Mouse (Mus musculus): ENCODE results near the gene Chd6.

Gene Chd6

GRCm38 (mm10) chr2:161108933-161109371 lies at the start of gene Chd6:
Chd6 (minus strand) TSS chr2:161109075.
- DNase-seq (ENCODE audit: low spot score in 2 of 2), result peak; percentile 92 to 95

DNA sequence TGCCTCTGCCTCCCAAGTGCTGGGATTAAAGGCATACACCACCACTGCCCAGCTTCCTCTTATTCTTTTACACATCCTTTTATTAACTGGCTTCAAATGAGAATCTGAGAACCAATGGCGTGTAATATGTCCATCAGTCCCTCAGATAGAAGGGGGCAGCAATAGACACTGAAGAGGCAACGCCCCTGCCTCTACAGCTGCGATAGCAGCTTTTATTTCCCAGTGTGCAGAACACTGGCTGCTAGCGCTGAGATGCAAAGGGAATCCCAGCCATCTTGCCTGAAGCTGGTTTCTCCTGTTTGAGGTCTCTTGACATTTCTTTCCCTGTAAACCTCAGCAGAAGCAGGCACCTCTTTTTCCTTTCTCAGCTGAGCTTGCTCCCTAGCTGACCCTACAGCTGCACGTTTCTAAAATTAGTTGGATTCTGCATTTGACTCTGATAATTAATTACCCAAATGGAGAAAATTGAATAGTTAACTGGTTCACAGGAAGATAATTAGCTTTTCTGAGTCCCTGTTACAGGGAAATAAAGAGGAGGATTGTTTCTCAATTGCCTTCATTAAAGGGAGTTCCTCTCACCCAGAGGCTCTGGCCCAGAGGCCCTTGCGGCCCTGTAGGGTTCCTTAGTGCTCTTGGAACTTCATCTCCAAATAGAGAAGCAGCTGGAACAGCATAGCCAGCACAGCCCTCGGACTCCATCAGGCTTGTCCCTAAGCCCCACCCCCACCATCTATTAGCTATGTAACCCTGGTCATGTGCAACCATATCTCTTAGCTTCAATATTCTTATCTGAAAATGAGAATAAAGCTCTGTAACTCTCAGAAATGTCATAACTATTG lies 41.3 kb upstream of the Chd6 start:
- no peak for DNase-seq (ENCODE audit: low spot score in 2 of 2)

- no peak for DNase-seq (ENCODE audit: low spot score in 2 of 2)
These were observed 39.6 kb upstream of the Chd6 start for GRCm38 (mm10) chr2:161148428-161149020.

DNA sequence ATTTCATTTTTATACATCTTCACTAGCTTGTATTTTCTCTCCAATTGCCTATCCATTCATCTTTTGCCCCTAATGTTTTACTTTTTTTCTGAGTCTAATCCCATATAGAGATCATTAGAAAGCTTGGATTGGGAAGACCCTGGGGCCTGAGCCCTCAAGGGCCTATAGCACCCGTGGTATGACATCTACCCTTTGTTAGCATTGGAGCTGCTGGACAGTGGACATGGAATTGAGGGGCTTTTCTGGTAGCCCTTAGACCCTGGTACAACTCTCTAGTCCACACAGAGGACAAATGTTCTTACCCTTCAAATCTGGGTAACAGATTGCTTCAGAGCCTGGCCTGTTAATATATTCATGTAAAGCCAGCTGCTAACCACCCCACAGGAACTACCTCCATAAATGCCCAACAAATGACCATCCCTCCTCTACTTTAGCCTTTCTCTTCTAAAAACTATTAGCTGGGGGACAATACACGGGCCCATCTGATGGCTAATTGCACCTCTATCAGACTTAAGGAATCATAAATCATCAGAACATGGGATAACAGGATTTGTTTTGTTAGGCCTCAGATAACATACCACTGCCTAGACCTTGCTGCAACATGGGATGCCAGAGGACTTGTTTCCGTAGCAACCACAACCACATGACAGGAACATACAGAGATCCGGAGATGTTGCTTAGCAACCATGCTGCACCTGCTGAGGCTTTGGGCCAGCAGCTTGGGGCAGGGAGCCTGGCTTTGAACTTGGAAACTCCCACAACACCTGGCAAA lies 39.0 kb upstream of the Chd6 start:
- DNase-seq (ENCODE audit: low spot score in 2 of 2), result no peak

DNA sequence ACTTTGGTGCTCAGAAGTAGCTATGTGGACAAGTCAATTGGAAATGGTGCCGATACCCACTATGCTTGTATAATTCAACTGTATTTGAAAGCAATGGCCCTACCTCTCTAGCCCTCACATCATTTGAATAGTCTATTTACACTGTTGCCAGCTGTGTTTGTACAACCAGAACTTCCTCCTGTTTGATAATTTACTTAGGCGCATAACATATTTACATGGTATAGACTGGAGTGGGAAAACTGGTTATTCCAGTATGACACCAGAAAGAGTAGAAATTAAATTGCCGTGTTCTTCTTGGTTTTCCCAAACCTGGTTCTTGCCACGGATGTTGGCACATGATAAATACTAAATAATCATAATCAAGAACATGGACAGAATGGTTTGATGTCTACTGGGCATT lies 35.9 kb upstream of the Chd6 start:
- no peak for DNase-seq (ENCODE audit: low spot score in 2 of 2)

DNA sequence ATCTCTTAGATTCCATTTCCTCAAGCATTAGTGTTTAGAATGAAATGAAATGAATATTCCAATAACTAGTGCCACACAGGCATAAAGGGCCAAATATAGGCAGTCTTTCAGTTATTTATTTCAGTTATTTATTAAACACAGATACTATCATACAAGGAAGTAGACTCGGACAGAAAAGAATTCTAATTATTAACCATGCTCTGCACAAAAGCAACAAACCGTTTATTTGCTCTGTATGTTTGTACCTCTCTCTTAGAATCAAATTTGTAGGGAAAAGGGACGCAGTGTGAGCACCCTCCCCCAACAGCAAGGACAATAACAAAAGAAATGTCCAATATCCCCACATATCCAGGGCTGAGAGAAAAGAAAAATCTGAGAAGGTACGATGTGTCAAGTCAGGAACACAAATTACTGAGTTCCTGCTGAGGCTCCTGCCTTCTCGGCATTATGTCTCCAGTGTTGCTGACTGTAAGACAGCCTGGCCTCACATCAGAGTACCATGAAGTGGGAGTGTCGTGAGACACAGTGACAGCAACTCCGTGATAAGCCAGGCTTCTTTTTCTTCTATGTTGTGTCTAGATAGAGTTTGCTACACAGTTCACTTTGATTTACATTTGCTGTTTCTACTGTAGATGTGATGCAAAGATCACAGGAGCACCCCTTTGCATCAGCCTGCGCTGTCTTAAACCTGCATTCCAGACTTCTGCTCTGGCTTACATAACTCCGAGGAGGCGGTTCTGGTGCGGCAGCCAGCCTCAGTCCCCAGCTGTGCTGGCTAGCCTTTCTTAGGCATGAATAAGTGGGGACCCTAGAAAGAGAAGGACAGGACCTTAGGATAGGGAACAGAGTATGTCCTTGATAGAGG lies 30.0 kb upstream of the Chd6 start:
- DNase-seq (ENCODE audit: low spot score in 2 of 2), result no peak

- DNase-seq (ENCODE audit: low spot score in 2 of 2), result no peak
These were observed 28.1 kb upstream of the Chd6 start for GRCm38 (mm10) chr2:161136999-161137398.

GRCm38 (mm10) chr2:161128367-161129111 lies 19.7 kb upstream of the Chd6 start:
- no peak for DNase-seq (ENCODE audit: low spot score in 2 of 2)

- no peak for DNase-seq (ENCODE audit: low spot score in 2 of 2)
These were observed 3.1 kb upstream of the Chd6 start for GRCm38 (mm10) chr2:161112011-161112410.

DNA sequence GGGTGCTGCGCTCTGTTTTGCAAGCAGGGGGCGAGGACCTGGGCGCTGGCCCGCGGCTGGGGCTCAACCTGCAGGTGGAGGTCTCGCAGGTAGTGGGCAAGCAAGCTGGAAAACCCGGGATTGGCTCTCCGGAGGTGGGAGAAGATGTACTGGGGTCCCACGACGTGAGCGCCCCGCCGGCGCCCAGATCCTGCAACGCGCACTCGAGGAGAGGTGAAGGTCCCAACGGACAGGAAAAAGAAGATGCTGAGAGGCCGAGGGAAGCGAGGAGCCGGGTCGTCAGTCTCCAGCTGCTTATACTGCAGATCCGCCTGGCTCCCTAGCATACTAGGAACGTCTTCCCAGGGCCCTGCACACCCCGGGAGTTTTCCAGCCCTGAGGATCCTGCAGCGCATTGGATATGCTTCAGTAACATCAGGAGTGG lies 535 bp upstream of the Chd6 start:
- DNase-seq (ENCODE audit: low spot score in 2 of 2), result no peak

- peak; percentile 20 to 48 for DNase-seq (ENCODE audit: low spot score in 2 of 2)
These were observed 569 bp downstream of the Chd6 start for GRCm38 (mm10) chr2:161108085-161108927.

DNA sequence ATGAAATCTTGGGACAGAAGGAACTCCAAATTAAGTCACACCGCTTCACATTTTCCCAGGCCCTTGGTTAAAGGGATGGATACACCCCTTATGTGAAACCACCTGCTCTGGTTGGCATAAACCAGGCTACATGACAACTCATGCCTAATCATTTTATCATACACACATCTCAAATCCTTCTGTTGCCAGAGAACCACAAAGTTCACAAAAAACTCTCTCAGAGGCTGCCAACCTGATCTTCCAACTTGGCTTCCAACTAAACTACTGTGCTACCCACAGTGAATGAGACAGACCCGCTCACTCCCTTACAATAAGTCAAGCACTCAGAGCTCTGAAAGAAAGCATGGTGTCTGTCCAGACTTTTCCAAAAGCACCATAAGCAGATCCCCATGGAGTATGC lies 1.6 kb downstream of the Chd6 start:
- DNase-seq (ENCODE audit: low spot score in 2 of 2), result no peak

DNA sequence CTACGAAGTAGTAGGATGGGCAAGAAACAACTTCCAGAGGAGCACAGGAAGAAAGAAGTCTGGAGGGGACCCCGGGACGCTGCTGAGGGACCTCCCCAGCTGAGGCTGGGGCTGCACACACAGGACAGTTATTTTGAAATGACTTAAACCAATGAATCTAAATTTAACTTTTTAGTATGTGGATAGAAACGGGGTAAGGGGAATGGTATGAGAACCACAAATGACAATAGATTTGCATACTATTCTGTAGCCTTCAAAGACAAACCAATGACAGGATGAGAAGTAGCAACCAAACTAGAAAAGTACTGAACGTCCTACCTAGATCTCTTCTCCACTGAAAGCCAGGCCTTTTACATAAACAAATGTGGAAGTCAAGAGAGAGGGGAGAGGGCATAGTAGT lies 5.1 kb downstream of the Chd6 start:
- no peak for DNase-seq (ENCODE audit: low spot score in 2 of 2)

DNA sequence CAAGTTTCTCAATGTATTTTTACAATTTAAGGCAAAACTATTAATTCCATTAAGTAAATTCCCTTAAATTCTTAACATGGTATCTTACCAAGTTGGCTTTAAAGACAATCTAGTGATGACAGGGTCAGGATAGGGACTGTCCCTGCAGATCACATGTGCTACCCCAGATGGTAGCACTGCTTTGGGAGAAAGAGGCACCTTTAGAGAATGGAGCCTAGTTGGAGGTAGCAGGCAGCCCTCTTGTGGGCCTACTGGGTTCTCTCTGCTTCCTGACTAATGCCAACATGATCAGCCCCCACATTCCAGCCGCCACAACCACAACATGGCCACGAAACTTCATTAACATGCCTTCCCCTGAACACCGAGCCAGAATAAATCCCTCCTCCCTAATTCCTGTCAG lies 6.8 kb downstream of the Chd6 start:
- DNase-seq (ENCODE audit: low spot score in 2 of 2), result no peak

- no peak for DNase-seq (ENCODE audit: low spot score in 2 of 2)
These were observed 11.1 kb downstream of the Chd6 start for GRCm38 (mm10) chr2:161097746-161098145.

DNA sequence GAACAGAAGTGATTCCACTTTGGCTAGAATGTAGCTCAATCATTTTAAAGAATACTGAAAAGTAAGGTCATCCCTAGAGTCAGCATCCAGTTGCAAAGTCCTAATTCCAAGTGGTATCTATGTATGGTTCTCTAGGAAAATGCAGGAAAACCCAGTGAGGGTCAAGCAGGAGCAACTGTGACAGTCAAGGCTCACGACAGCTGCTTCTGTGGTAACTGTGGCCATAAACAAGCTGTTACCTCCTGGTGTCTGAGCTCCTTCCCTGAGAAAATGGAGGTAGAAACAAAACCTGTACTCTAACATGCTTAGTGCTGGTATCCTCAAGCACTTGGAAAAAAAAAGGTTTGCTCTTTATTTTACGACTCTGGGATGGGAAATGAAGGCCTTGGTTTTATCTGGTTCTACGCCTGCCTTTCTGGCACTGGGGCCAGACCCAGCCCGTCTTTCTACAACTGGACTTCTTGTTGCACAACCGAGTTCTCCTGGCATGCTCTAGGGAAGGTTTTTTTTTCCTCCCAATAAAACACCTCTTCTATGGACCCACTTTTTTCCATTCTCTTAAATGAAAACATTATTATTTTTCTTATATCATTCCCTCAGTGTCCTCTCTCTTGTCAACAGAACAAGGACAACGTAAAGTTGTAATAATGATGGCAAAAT lies 18.0 kb downstream of the Chd6 start:
- no peak for DNase-seq (ENCODE audit: low spot score in 2 of 2)

DNA sequence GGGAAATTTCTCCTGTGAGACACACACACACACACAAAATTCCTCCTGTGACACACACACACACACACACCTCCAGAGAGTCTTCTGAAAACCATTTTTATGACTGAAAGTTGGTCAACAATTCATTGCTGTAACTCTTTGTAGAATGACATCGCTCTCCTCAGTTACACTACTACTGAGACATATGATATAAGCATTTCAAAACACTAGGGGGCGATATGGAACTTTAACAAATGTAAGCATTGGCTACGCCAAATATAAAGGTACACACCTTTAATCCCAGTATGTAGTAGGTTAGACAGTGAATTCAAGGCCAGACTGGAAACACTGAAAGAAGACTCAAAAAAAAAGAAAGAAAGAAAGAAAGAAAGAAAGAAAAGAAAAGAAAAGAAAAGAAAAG lies 18.7 kb downstream of the Chd6 start:
- no peak for DNase-seq (ENCODE audit: low spot score in 2 of 2)

DNA sequence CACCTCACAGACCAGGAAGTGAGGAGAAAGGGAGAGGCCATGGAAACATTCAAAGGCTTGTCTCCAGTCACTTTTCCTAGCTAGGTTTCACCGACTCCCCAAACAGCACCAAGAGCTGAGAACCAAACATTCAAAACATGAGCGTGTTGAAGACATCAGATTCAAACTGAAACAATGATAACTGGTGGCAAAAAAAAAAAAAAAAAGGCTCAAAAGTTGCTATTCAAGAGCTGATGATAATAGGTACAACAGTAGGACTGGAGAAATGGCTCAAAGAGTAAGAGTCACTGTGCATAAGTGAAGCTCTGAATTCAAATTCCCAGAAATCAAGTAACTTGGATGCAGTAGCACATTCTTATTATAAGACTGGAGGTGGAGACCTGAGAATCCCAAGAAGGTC lies 30.3 kb downstream of the Chd6 start:
- DNase-seq (ENCODE audit: low spot score in 2 of 2), result no peak

DNA sequence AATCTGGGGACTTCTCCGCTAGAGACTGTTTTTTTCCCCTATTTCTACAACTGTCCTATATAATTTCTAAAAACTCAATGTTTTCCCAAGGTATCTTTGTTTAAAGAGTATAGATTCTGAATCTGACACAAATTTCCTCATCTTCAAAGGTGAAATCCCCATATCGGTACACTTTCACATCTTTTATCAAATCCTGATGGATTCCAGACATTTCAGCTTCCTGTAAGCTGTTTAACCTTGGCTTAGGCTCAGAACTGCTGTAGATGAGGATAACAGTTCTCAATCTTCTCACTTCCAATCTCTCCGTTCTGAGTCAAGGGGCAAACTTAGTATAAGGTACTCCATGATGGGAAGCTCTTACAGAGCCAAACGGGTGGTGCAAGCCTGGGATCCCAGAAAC lies 32.6 kb downstream of the Chd6 start:
- no peak for DNase-seq (ENCODE audit: low spot score in 2 of 2)

All from spleen, postnatal 14 days (tissue).